Mouse (Mus musculus): ENCODE measurements at regions not wholly inside any gene's neighbourhood (a gene's known extent, or its start where the extent isn't known, plus 50 kb on each side); places are given as distances from the start of the nearest gene placed in this dataset.

DNA sequence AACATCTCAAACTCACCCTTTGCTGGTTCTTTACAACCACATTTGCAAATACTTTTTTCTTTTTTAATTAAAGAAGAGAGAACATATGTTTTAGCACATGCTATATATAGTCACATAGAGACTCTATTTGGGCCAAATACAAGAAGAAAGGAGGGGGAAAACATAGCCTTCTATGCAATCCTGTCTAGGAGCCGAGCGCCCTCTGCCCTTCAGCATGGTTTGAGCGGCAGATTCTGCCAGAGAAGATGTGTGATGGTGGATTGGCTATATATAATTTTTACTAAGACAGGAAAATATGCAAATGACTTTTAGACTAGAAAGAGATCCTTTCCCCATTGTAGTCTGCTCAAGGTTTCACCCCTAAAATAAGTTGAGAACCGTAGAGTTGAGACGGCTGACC, 60.0 kb upstream of the Myom1 start:
- no peaks in the 10 kb centered on the region for H3K4me1 ChIP-seq (ENCODE audit: control insufficient read depth, insufficient read depth, low read length)
- H3K9ac ChIP-seq (ENCODE audit: low read length) = no peak overlapping the region
- H3K9me3 ChIP-seq (replicated peaks; ENCODE audit: control insufficient read depth, low read length) = no peaks in the 10 kb centered on the region
- H3K36me3 ChIP-seq (ENCODE audit: control insufficient read depth, insufficient read depth, low read length) = no peaks in the 10 kb centered on the region
- no peak overlapping the region for H3K4me2 ChIP-seq (ENCODE audit: low read length)
- no peak for ATAC-seq
- H3K27ac ChIP-seq (ENCODE audit: low read depth, low read length) = no peak overlapping the region
- no peak for DNase-seq (ENCODE audit: low spot score)
- 88% methylated on average over 5 of the region's 5 CpGs for WGBS
- no peak overlapping the region for H3K4me3 ChIP-seq (ENCODE audit: low read depth, low read length)
- no peaks in the 10 kb centered on the region for H3K27me3 ChIP-seq (replicated peaks; ENCODE audit: control insufficient read depth, insufficient read depth, low read length)

DNA sequence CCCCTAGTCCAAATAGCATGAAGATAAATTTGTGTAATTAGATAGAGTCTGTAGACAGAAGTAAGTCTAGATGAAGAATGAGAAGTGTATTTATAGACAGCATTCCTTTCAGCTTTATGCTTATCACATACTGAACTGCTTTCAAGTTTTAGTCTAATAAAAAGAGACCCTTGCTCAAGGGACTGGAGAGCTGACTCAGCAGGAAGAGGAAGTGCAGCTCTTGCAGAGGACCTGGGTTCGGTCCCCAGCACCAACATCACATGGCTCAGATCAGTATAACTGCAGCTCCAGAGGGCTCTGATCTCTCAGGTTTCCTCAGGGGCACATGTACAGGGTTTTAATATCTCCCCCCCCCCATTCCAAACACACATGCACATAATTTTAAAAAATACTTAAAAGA, 68.2 kb upstream of the Myom1 start:
- H3K27me3 ChIP-seq (replicated peaks; ENCODE audit: control insufficient read depth, insufficient read depth, low read length) = no peaks in the 10 kb centered on the region
- DNase-seq (ENCODE audit: low spot score) (no peak), ATAC-seq (no peak)
- 96% methylated on average over 1 of the region's 1 CpGs for WGBS
- no peak overlapping the region for H3K27ac ChIP-seq (ENCODE audit: low read depth, low read length)
- H3K4me1 ChIP-seq (ENCODE audit: control insufficient read depth, insufficient read depth, low read length) = no peaks in the 10 kb centered on the region
- no peak overlapping the region for H3K4me2 ChIP-seq (ENCODE audit: low read length)
- no peaks in the 10 kb centered on the region for H3K9me3 ChIP-seq (replicated peaks; ENCODE audit: control insufficient read depth, low read length)
- no peak overlapping the region for H3K4me3 ChIP-seq (ENCODE audit: low read depth, low read length)
- H3K36me3 ChIP-seq (ENCODE audit: control insufficient read depth, insufficient read depth, low read length) = no peaks in the 10 kb centered on the region
- no peak overlapping the region for H3K9ac ChIP-seq (ENCODE audit: low read length)

DNA sequence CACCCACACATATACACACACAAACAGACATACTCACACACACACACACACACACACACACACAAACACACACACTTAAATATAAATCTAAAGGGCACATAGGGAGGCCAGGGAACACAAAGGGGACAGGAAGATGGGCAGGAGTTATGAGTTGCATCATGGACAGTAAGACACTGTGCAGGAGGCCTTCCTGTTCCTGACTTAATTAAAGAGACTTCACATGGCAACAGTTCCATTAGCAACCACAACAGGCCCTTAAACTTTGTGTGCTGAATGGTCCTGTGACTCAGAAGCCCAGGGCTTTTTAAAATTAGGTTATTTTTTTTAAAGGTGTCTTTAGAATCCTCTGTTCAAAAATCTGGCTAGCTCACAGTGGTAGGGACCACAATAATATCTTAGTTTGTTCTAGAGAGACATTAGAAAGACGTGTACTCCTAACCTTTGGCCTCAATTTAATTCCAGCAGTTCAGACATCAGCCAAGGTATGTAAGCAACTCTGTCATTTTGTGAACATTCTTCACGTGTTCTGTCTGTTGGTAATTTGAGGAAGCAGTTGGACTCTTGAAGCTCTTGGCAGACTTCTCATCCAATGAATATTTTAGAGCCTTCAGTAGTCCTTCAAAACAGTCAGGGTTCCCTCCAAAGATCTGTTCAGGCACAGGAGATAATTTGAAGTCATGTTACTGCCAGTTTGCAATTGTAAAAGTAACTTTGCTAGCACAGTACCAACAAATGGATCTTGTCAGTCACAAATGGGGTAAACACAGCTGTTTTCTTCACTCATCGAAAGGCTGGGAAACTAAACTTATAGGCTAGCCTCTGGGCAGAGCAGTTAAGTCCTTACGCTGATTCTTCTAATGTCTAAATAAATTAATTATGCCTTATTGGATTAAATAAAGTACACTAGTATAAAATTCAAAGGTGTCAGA, 69.0 kb upstream of the Myom1 start:
- ATAC-seq = no peak
- Histone ChIP-seq H3K4me1 (ENCODE audit: control insufficient read depth, insufficient read depth, low read length) (no peaks in the 10 kb centered on the region), H3K4me3 (ENCODE audit: low read depth, low read length) (no peak overlapping the region), H3K27ac (ENCODE audit: low read depth, low read length) (no peak overlapping the region), H3K9ac (ENCODE audit: low read length) (no peak overlapping the region), H3K4me2 (ENCODE audit: low read length) (no peak overlapping the region), H3K9me3 (replicated peaks; ENCODE audit: control insufficient read depth, low read length) (no peaks in the 10 kb centered on the region), H3K36me3 (ENCODE audit: control insufficient read depth, insufficient read depth, low read length) (no peaks in the 10 kb centered on the region), H3K27me3 (replicated peaks; ENCODE audit: control insufficient read depth, insufficient read depth, low read length) (no peaks in the 10 kb centered on the region)
- no peak for DNase-seq (ENCODE audit: low spot score)
- WGBS = 74% methylated on average over 4 of the region's 4 CpGs

DNA sequence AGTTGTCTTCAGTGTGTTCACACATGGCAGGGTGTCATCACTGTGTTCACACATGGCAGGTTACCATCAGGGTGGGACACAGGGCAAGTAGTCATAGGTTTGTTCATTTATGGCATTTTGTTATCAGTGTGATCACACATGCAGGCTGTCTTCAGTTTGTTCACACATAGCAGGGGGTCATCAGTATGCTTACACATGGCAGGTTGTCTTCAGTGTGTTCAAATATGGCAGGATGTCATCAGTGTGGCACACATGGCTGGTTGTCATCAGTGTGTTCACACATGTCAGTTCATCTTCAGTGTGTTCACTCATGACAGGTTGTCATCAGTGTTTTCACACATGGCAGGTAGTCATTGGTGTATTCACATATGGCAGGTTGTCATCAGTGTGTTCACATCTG, 69.9 kb upstream of the Myom1 start:
- DNase-seq (ENCODE audit: low spot score) = no peak
- Histone ChIP-seq H3K27ac (ENCODE audit: low read depth, low read length) (no peak overlapping the region), H3K4me2 (ENCODE audit: low read length) (no peak overlapping the region), H3K9me3 (replicated peaks; ENCODE audit: control insufficient read depth, low read length) (no peaks in the 10 kb centered on the region), H3K4me1 (ENCODE audit: control insufficient read depth, insufficient read depth, low read length) (no peaks in the 10 kb centered on the region), H3K27me3 (replicated peaks; ENCODE audit: control insufficient read depth, insufficient read depth, low read length) (no peaks in the 10 kb centered on the region), H3K9ac (ENCODE audit: low read length) (no peak overlapping the region), H3K36me3 (ENCODE audit: control insufficient read depth, insufficient read depth, low read length) (no peaks in the 10 kb centered on the region), H3K4me3 (ENCODE audit: low read depth, low read length) (no peak overlapping the region)
- ATAC-seq = 0 out of 2 replicates have a peak, but pooled peaks have one; percentile 23

DNA sequence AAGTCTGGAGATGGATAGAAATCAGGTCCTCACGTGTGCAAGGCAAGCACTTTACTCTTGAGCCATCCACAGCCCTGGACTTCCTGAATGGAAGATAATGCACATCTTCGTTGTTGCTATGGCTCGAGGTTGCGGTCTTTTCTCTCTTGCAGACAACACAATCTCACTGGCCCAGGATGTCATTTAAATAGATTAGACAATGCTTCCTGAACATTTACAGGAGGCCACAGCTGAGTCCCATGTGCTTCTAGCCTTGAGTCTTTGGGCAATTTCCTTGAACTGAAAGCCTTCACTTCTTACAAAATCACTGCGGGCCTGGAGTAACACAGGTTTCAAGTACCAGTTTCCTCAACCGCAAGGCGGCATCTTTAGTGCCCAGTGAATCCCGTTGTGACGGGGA, 71.8 kb upstream of the Myom1 start:
- ATAC-seq (no peak), DNase-seq (ENCODE audit: low spot score) (no peak)
- no peaks in the 10 kb centered on the region for H3K4me1 ChIP-seq (ENCODE audit: control insufficient read depth, insufficient read depth, low read length)
- 91% methylated on average over 9 of the region's 9 CpGs for WGBS
- H3K4me3 ChIP-seq (ENCODE audit: low read depth, low read length) = no peak overlapping the region
- H3K4me2 ChIP-seq (ENCODE audit: low read length) = no peak overlapping the region
- no peaks in the 10 kb centered on the region for H3K36me3 ChIP-seq (ENCODE audit: control insufficient read depth, insufficient read depth, low read length)
- no peak overlapping the region for H3K27ac ChIP-seq (ENCODE audit: low read depth, low read length)
- no peaks in the 10 kb centered on the region for H3K27me3 ChIP-seq (replicated peaks; ENCODE audit: control insufficient read depth, insufficient read depth, low read length)
- no peaks in the 10 kb centered on the region for H3K9me3 ChIP-seq (replicated peaks; ENCODE audit: control insufficient read depth, low read length)
- no peak overlapping the region for H3K9ac ChIP-seq (ENCODE audit: low read length)

DNA sequence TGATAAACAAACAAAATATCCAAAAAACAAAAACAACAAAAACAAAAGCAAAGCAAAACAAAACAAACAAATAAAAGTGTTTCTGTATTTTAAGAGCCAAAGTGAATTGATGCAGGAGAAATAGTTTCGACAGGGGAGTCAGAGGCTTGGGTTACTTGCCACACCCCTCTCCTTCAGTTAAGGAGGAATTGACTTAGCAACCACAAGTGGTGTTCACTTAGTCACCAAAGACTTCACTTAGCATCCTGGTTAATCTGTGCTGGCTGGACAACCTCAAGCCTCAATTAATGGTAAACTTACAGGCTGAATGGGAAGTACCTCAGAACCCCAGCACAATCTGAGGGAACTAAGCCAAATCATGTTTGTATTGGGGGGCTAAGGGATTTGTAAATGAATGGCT, 72.9 kb upstream of the Myom1 start:
- ATAC-seq (no peak), DNase-seq (ENCODE audit: low spot score) (no peak)
- H3K9me3 ChIP-seq (replicated peaks; ENCODE audit: control insufficient read depth, low read length) = no peaks in the 10 kb centered on the region
- H3K27me3 ChIP-seq (replicated peaks; ENCODE audit: control insufficient read depth, insufficient read depth, low read length) = no peaks in the 10 kb centered on the region
- WGBS = 88% methylated on average over 1 of the region's 1 CpGs
- H3K4me1 ChIP-seq (ENCODE audit: control insufficient read depth, insufficient read depth, low read length) = no peaks in the 10 kb centered on the region
- H3K27ac ChIP-seq (ENCODE audit: low read depth, low read length) = no peak overlapping the region
- H3K9ac ChIP-seq (ENCODE audit: low read length) = no peak overlapping the region
- no peak overlapping the region for H3K4me3 ChIP-seq (ENCODE audit: low read depth, low read length)
- no peak overlapping the region for H3K4me2 ChIP-seq (ENCODE audit: low read length)
- no peaks in the 10 kb centered on the region for H3K36me3 ChIP-seq (ENCODE audit: control insufficient read depth, insufficient read depth, low read length)

DNA sequence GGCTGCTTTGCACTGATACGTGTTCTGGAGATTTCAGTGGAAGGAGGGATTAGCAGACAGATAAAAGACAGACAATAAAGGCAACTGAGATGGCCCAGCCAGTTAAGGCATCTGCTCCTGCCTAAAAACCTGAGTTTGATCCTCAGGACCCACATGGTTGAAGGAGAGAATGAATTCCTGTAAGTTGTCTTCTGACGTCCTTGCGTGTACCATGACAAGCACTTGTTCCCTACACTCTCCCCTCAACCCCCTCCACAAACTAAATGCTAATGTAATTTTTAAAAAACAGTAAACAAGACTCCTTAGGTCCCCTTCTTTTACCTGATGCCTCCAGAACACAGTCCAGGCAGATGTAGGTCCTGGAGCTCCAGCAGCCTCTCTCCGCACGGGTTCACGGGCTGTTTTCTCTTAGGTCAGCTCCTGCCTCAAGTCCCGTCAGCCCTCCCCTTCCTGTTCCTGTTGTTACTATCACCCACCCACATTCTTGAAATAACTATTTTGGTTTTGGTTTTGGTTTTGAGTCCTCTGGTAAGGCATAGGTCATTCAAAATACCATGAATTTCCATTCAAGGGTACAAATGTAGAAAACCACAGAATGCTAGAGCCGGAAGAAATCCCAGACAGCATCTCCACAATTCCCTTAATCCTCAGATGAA, 71.3 kb upstream of the Tgif1 start:
- H3K4me3 ChIP-seq (ENCODE audit: low read depth, low read length) = no peak overlapping the region
- no peaks in the 10 kb centered on the region for H3K36me3 ChIP-seq (ENCODE audit: control insufficient read depth, insufficient read depth, low read length)
- no peak overlapping the region for H3K4me2 ChIP-seq (ENCODE audit: low read length)
- WGBS = 93% methylated on average over 8 of the region's 8 CpGs
- H3K4me1 ChIP-seq (ENCODE audit: control insufficient read depth, insufficient read depth, low read length) = no peaks in the 10 kb centered on the region
- no peak overlapping the region for H3K27ac ChIP-seq (ENCODE audit: low read depth, low read length)
- no peak for DNase-seq (ENCODE audit: low spot score)
- no peak overlapping the region for H3K9ac ChIP-seq (ENCODE audit: low read length)
- no peaks in the 10 kb centered on the region for H3K27me3 ChIP-seq (replicated peaks; ENCODE audit: control insufficient read depth, insufficient read depth, low read length)
- ATAC-seq = no peak
- H3K9me3 ChIP-seq (replicated peaks; ENCODE audit: control insufficient read depth, low read length) = no peaks in the 10 kb centered on the region

DNA sequence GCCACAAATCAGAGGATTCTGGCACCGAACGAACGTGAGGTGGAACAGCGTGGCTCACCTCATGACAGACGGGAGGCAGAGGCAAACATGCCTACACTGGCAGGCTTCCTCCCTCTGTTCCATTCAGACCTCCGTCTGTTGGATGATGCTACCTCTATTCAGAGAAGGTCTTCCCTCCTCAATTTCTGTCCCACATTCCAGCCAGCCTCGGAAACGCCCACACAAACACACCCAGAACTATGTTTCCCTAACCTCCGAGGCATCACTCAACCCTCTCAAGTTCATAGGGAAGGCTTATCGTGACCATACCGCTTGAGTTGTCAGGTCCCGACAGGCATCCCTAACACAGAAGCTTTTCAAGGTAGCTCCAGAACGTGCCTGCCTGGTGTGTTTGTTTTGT, 68.3 kb upstream of the Tgif1 start:
- H3K9ac ChIP-seq (ENCODE audit: low read length) = no peak overlapping the region
- no peak overlapping the region for H3K4me2 ChIP-seq (ENCODE audit: low read length)
- DNase-seq (ENCODE audit: low spot score) = no peak
- H3K27me3 ChIP-seq (replicated peaks; ENCODE audit: control insufficient read depth, insufficient read depth, low read length) = no peaks in the 10 kb centered on the region
- H3K9me3 ChIP-seq (replicated peaks; ENCODE audit: control insufficient read depth, low read length) = no peaks in the 10 kb centered on the region
- no peaks in the 10 kb centered on the region for H3K4me1 ChIP-seq (ENCODE audit: control insufficient read depth, insufficient read depth, low read length)
- no peaks in the 10 kb centered on the region for H3K36me3 ChIP-seq (ENCODE audit: control insufficient read depth, insufficient read depth, low read length)
- ATAC-seq = no peak
- no peak overlapping the region for H3K27ac ChIP-seq (ENCODE audit: low read depth, low read length)
- 79% methylated on average over 13 of the region's 13 CpGs for WGBS
- H3K4me3 ChIP-seq (ENCODE audit: low read depth, low read length) = no peak overlapping the region

DNA sequence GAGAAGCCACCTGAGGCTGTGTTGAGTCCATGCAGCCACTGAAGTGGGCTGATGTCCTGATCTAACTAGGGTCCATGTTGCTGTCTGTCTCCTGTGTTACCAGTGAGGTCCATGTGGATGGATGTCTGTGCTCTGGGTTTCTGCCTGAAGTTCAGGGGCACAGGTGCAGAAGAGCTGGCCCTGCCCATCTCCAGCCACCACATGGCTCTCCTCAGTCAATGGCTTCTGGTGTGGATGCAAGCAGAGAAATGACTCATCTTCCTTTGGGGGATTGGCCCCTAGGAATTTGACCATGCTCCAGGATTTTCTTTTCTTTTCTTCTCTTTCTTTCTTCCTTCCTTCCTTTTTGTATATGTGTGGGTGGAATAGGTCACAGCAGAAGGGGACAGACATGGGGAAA, 66.8 kb upstream of the Tgif1 start:
- no peaks in the 10 kb centered on the region for H3K9me3 ChIP-seq (replicated peaks; ENCODE audit: control insufficient read depth, low read length)
- no peaks in the 10 kb centered on the region for H3K27me3 ChIP-seq (replicated peaks; ENCODE audit: control insufficient read depth, insufficient read depth, low read length)
- no peak for DNase-seq (ENCODE audit: low spot score)
- no peak for ATAC-seq
- no peak overlapping the region for H3K4me3 ChIP-seq (ENCODE audit: low read depth, low read length)
- H3K36me3 ChIP-seq (ENCODE audit: control insufficient read depth, insufficient read depth, low read length) = no peaks in the 10 kb centered on the region
- no peak overlapping the region for H3K27ac ChIP-seq (ENCODE audit: low read depth, low read length)
- no peak overlapping the region for H3K9ac ChIP-seq (ENCODE audit: low read length)
- no peak overlapping the region for H3K4me2 ChIP-seq (ENCODE audit: low read length)
- H3K4me1 ChIP-seq (ENCODE audit: control insufficient read depth, insufficient read depth, low read length) = no peaks in the 10 kb centered on the region
